Mouse (Mus musculus): Measurements from ENCODE around the gene Akap13.

- TF ChIP-seq MAFK (IDR thresholded peaks at IDR 0.05; ENCODE audit: insufficient read depth, low read depth, low read length), result no peak
- TF ChIP-seq ZNF384 (IDR thresholded peaks at IDR 0.05; ENCODE audit: low read depth, low read length), result no peak
Observed at GRCm38 (mm10) chr7:75613240-75613639, 157.9 kb downstream of the Akap13 start.
